Mouse (Mus musculus): Measurements from ENCODE around the gene Fubp1.

- no peak for TF ChIP-seq USF1 (IDR thresholded peaks at IDR 0.05; ENCODE audit: low read depth)
- TF ChIP-seq CTCF (IDR thresholded peaks at IDR 0.05; ENCODE audit: control insufficient read depth, insufficient read depth, insufficient read length): no peak
- no peak for TF ChIP-seq CEBPB (IDR thresholded peaks at IDR 0.05; ENCODE audit: low read depth)
- TF ChIP-seq MAX (IDR thresholded peaks at IDR 0.05): no peak
- TF ChIP-seq FOSL1 (IDR thresholded peaks at IDR 0.05; ENCODE audit: insufficient read depth, low read length, poor library complexity, severe bottlenecking): no peak
These were observed 37.5 kb downstream of the Fubp1 start for GRCm38 (mm10) chr3:152247708-152248107.

Data from C2C12 (cell line).